Mouse (Mus musculus) cerebellum, adult 2 months (tissue): ENCODE results near the gene Zfr.

Source experiments
- CTCF ChIP-seq: fragments of 200-500 bp; IDR thresholded peaks from 2 replicates; pipeline ENCODE4 v1.5.1; 2011; ENCODE audit warnings: low read depth, mild to moderate bottlenecking, control low read depth, low read length, moderate library complexity, borderline replicate concordance; ENCODE audit not compliant: insufficient read depth
- POLR2A ChIP-seq: fragments of 200-500 bp; IDR thresholded peaks from 2 replicates; pipeline ENCODE4 v1.6.1; 2011; ENCODE audit warnings: low read length, control low read depth, borderline replicate concordance; ENCODE audit not compliant: insufficient read depth

DNA sequence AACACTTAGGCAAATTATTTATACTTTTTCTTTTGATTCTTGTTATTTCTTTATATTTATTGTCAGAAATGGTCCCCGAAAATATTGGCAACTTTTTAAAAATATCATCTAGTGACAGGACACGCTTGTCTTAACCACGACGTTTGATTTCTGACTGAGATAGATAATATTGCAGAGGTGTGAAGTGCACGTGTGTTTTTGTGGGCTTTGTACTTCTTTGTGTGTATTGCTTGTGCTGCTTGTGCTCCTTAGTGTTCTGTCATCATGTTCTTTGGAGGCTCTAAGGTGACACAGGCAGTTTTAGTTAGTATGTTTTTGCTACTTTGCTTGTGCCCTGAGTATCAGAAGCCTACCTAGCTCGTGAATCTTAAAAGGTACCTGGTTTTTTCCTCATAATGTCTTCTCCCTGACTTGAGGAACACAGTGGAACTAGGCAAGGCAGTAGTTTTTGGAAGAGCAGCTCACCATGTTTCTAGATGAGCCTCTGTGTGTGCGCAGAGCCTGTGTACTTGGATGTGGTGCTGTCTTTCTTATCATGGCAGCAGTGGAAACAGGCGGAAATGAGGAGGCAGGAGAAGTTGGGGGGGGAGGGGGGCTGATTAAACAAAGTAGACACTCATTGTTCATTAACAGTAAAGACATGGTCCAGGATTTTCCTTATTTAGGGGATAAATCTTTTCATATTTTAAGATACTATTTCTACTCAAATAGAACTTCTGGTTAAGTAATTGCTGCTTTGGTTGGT, 23.5 kb downstream of the Zfr start:
- TF ChIP-seq CTCF (no peak), POLR2A (no peak)
